Mouse (Mus musculus) CH12.LX (cell line): ENCODE measurements at regions not wholly inside any gene's neighbourhood (a gene's known extent, or its start where the extent isn't known, plus 50 kb on each side); places are given as distances from the start of the nearest gene placed in this dataset.

ENCODE experiments used
- DNase-seq: peaks from one replicate; pipeline ENCODE4 v3.0.0-alpha.2; 2013; ENCODE audit errors: extremely low read depth
- H3K27ac ChIP-seq: 2 replicates; pipeline ENCODE4 v1.5.1; 2012; ENCODE audit warnings: low read depth, mild to moderate bottlenecking, control low read depth, moderate library complexity; ENCODE audit not compliant: insufficient read depth
- H3K27me3 ChIP-seq: replicated peaks from 2 replicates; pipeline ENCODE3; 2012; ENCODE audit warnings: inconsistent platforms
- H3K36me3 ChIP-seq, 2 experiments: replicated peaks in 1 of 2; 2 replicates each; pipeline versions ENCODE3 to v1.6.1; 2012; ENCODE audit warnings: inconsistent platforms in 1 of 2, low read length in 1 of 2, mild to moderate bottlenecking in 1 of 2, mixed read lengths in 1 of 2, moderate library complexity in 1 of 2; ENCODE audit not compliant: control insufficient read depth in 1 of 2, insufficient read depth in 1 of 2
- H3K4me1 ChIP-seq, 2 experiments: 2 replicates each; pipeline ENCODE4 v1.6.1; 2012; ENCODE audit warnings: inconsistent platforms in 1 of 2, moderate library complexity in 1 of 2; ENCODE audit not compliant: insufficient read depth in 2 of 2, control insufficient read depth in 1 of 2
- H3K4me2 ChIP-seq: 2 replicates; pipeline ENCODE4 v1.6.1; 2012; ENCODE audit warnings: low read depth, mild to moderate bottlenecking, control low read depth; ENCODE audit not compliant: poor library complexity, insufficient read depth, severe bottlenecking
- H3K4me3 ChIP-seq, 3 experiments: fragments of 150-350 bp in 1 of 3; sonication (generic) in 1 of 3; replicated peaks in 1 of 3; 2 replicates each; pipeline versions ENCODE3 to v1.5.1; 2011 to 2012; ENCODE audit warnings: low read depth in 2 of 3, low read length in 2 of 3, mild to moderate bottlenecking in 2 of 3, moderate library complexity in 2 of 3, control low read depth in 1 of 3, improper control_type of control experiment in 1 of 3, inconsistent platforms in 1 of 3, mixed read lengths in 1 of 3; ENCODE audit not compliant: poor library complexity in 1 of 3
- H3K79me2 ChIP-seq: replicated peaks from 2 replicates; pipeline ENCODE4 v1.6.1; 2012; ENCODE audit warnings: mild to moderate bottlenecking, moderate library complexity; ENCODE audit not compliant: control insufficient read depth, poor library complexity, insufficient read depth, severe bottlenecking; ENCODE audit errors: extremely low read depth
- H3K9ac ChIP-seq: 2 replicates; pipeline ENCODE4 v1.6.1; 2012; ENCODE audit warnings: low read depth, mild to moderate bottlenecking, control low read depth, moderate library complexity; ENCODE audit not compliant: insufficient read depth
- H3K9me3 ChIP-seq: replicated peaks from 2 replicates; pipeline ENCODE3; 2012; ENCODE audit warnings: low read length, inconsistent platforms, mixed read lengths
- CHD1 ChIP-seq: IDR thresholded peaks from 2 replicates; pipeline ENCODE4 v1.6.1; 2012; ENCODE audit warnings: low read depth, low read length, improper control_type of control experiment, inconsistent platforms
- CHD2 ChIP-seq: IDR thresholded peaks from 2 replicates; pipeline ENCODE4 v1.6.1; 2011; ENCODE audit warnings: low read length, improper control_type of control experiment
- E2F4 ChIP-seq: IDR thresholded peaks from 2 replicates; pipeline ENCODE4 v1.6.1; 2011; ENCODE audit warnings: low read depth, low read length, improper control_type of control experiment; ENCODE audit not compliant: insufficient replicate concordance
- ELF1 ChIP-seq: IDR thresholded peaks from 2 replicates; pipeline ENCODE4 v1.6.1; 2014; ENCODE audit warnings: low read depth, mild to moderate bottlenecking, inconsistent platforms, low read length, improper control_type of control experiment
- EP300 ChIP-seq: IDR thresholded peaks from 2 replicates; pipeline ENCODE4 v1.6.1; 2011; ENCODE audit warnings: low read length, improper control_type of control experiment
- ETS1 ChIP-seq: conservative IDR thresholded peaks from 2 replicates; pipeline ENCODE4 v1.6.1; 2012; ENCODE audit warnings: low read depth, mild to moderate bottlenecking, inconsistent platforms, low read length, improper control_type of control experiment, moderate library complexity
- HCFC1 ChIP-seq: IDR thresholded peaks from 2 replicates; pipeline ENCODE4 v1.6.1; 2012; ENCODE audit warnings: low read depth, mild to moderate bottlenecking, inconsistent platforms, low read length, improper control_type of control experiment
- IRF4 ChIP-seq: IDR thresholded peaks from 2 replicates; pipeline ENCODE4 v1.6.1; 2014; ENCODE audit warnings: low read depth, mild to moderate bottlenecking, inconsistent platforms, low read length, improper control_type of control experiment
- JUN ChIP-seq: IDR thresholded peaks from 2 replicates; pipeline ENCODE4 v1.6.1; 2011; ENCODE audit warnings: low read depth, mild to moderate bottlenecking, low read length, improper control_type of control experiment, moderate library complexity; ENCODE audit not compliant: insufficient read depth
- JUND ChIP-seq: conservative IDR thresholded peaks from 2 replicates; pipeline ENCODE4 v1.6.1; 2011; ENCODE audit warnings: low read depth, low read length, improper control_type of control experiment
- MAFK ChIP-seq: IDR thresholded peaks from 2 replicates; pipeline ENCODE4 v1.6.1; 2011; ENCODE audit warnings: low read length, improper control_type of control experiment; ENCODE audit not compliant: insufficient replicate concordance
- MAX ChIP-seq: IDR thresholded peaks from 2 replicates; pipeline ENCODE4 v1.6.1; 2011; ENCODE audit warnings: low read length, improper control_type of control experiment
- MAZ ChIP-seq: IDR thresholded peaks from 2 replicates; pipeline ENCODE4 v1.6.1; 2012; ENCODE audit warnings: low read depth, mild to moderate bottlenecking, inconsistent platforms, low read length, improper control_type of control experiment, moderate library complexity
- MEF2A ChIP-seq: IDR thresholded peaks from 2 replicates; pipeline ENCODE4 v1.6.1; 2014; ENCODE audit warnings: low read depth, mild to moderate bottlenecking, inconsistent platforms, low read length, improper control_type of control experiment, borderline replicate concordance
- NELFE ChIP-seq: IDR thresholded peaks from 2 replicates; pipeline ENCODE4 v1.6.1; 2011; ENCODE audit warnings: low read depth, low read length, improper control_type of control experiment
- NRF1 ChIP-seq: IDR thresholded peaks from 2 replicates; pipeline ENCODE4 v1.6.1; 2014; ENCODE audit warnings: low read depth, mild to moderate bottlenecking, inconsistent platforms, low read length, improper control_type of control experiment, moderate library complexity
- PAX5 ChIP-seq: IDR thresholded peaks from 2 replicates; pipeline ENCODE4 v1.6.1; 2012; ENCODE audit warnings: low read length, inconsistent platforms, mixed read lengths
- POLR2AphosphoS2 ChIP-seq: IDR thresholded peaks from 2 replicates; pipeline ENCODE4 v1.6.1; 2011; ENCODE audit warnings: low read depth, low read length, improper control_type of control experiment
- RAD21 ChIP-seq: IDR thresholded peaks from 2 replicates; pipeline ENCODE4 v1.6.1; 2011; ENCODE audit warnings: low read depth, mild to moderate bottlenecking, low read length, improper control_type of control experiment, moderate library complexity
- RCOR1 ChIP-seq: conservative IDR thresholded peaks from 2 replicates; pipeline ENCODE4 v1.6.1; 2012; ENCODE audit warnings: low read depth, mild to moderate bottlenecking, inconsistent platforms, low read length, improper control_type of control experiment
- SIN3A ChIP-seq: IDR thresholded peaks from 2 replicates; pipeline ENCODE4 v1.6.1; 2012; ENCODE audit warnings: low read length, improper control_type of control experiment, inconsistent platforms
- SMC3 ChIP-seq: IDR thresholded peaks from 2 replicates; pipeline ENCODE4 v1.6.1; 2011; ENCODE audit warnings: low read depth, low read length, improper control_type of control experiment
- TCF12 ChIP-seq: IDR thresholded peaks from 2 replicates; pipeline ENCODE4 v1.6.1; 2014; ENCODE audit warnings: low read depth, mild to moderate bottlenecking, inconsistent platforms, low read length, improper control_type of control experiment
- USF2 ChIP-seq: conservative IDR thresholded peaks from 2 replicates; pipeline ENCODE4 v1.6.1; 2011; ENCODE audit warnings: low read depth, low read length, improper control_type of control experiment
- ZC3H11A ChIP-seq: IDR thresholded peaks from 2 replicates; pipeline ENCODE4 v1.6.1; 2012; ENCODE audit warnings: low read depth, mild to moderate bottlenecking, inconsistent platforms, low read length, improper control_type of control experiment
- ZMIZ1 ChIP-seq: IDR thresholded peaks from 2 replicates; pipeline ENCODE4 v1.6.1; 2012; ENCODE audit warnings: low read depth, mild to moderate bottlenecking, inconsistent platforms, low read length, improper control_type of control experiment
- dilution Hi-C: fragments of 300-500 bp; cut with MboI; formaldehyde crosslinking; loops from 2 replicates; pipeline ENCODE4 v1.14.3; 2020; ENCODE audit warnings: low sequenced_read_pairs; ENCODE audit not compliant: extremely low pct_unique_long_range_greater_than_20kb, extremely low pct_ligation_motif_present
- in situ Hi-C: fragments of 300-500 bp; cut with MboI; formaldehyde crosslinking; loops from 3 replicates; pipeline ENCODE4 v1.14.3; 2019; ENCODE audit warnings: low sequenced_read_pairs, low pct_ligation_motif_present, low pct_unique_long_range_greater_than_20kb, mixed read lengths

GRCm38 (mm10) chr6:31921561-31922152 is 128.4 kb upstream of the 1700012A03Rik start:
- dilution Hi-C loops: no loop called here
- H3K9me3 ChIP-seq: no peaks in the 10 kb centered on the region
- TF ChIP-seq EP300 (no peak), NELFE (no peak), IRF4 (no peak), MEF2A (no peak), PAX5 (no peak), SIN3A (no peak), CHD2 (no peak), MAX (no peak), USF2 (no peak), JUN (no peak), TCF12 (no peak), ZMIZ1 (no peak), POLR2AphosphoS2 (no peak), JUND (no peak), RCOR1 (no peak)

DNA sequence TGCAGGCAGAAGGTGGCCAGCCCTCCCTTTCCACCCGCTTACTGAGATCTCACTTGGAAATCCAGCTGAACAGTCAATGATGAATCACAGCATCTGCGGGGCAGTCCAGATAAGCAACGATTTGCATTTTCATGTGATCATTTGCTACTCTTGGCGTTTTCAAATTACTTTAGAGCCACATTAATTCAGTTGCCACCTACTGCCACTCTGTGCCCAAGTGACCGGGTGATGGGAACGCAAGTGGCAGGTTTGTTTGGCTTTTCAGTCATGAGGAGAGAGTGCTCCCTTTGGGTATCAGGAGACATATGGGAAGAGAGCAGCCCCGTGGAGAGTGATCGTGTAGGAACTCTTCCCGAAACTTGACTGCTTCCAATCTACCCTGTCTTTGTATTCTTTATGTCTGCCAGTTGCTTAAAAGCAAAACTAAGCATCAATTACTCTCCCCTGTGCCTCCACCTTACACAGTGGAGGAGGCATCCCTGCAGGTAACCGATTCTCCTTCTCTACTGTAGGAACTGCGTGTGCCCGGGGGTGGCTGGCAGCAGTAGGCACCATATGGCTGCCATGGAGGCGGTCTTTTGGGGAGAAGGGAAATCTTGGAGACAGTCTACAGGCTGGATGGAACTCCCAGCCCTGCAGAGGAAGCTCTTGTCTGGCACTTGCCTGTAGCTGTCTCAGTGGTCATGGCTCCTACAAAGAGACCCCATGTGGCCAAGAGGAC is 132.5 kb upstream of the 1700012A03Rik start:
- dilution Hi-C loops (no loop called here), in situ Hi-C loops (no loop called here)
- no peak for DNase-seq
- H3K27me3 ChIP-seq: peaks cover 49% of the 10 kb centered on the region
- no peak overlapping the region for H3K9ac ChIP-seq
- no peaks in the 10 kb centered on the region for H3K36me3 ChIP-seq
- H3K27ac ChIP-seq: no peak overlapping the region
- no peaks in the 10 kb centered on the region for H3K79me2 ChIP-seq
- no peaks in the 10 kb centered on the region for H3K9me3 ChIP-seq
- no peak overlapping the region for H3K4me2 ChIP-seq
- H3K4me3 ChIP-seq: no peak overlapping the region
- TF ChIP-seq NRF1: no peak
- no peak for TF ChIP-seq SMC3
- TF ChIP-seq ZC3H11A: no peak
- TF ChIP-seq MAX: no peak
- no peak for TF ChIP-seq E2F4
- no peak for TF ChIP-seq ELF1
- no peak for TF ChIP-seq MAFK
- TF ChIP-seq CHD1: no peak
- TF ChIP-seq ZMIZ1: no peak
- TF ChIP-seq NELFE: no peak
- TF ChIP-seq JUND: no peak
- no peak for TF ChIP-seq IRF4
- TF ChIP-seq RAD21: no peak
- TF ChIP-seq SIN3A: no peak
- TF ChIP-seq EP300: no peak
- no peak for TF ChIP-seq ETS1
- no peak for TF ChIP-seq USF2
- no peak for TF ChIP-seq MAZ
- no peak for TF ChIP-seq HCFC1
- no peak for TF ChIP-seq TCF12
- TF ChIP-seq, all 38 proteins: peak for 0
- no peaks in the 10 kb centered on the region for H3K4me1 ChIP-seq

More at GRCm38 (mm10) chr6:31921561-31922152, 128.4 kb upstream of the 1700012A03Rik start:
- Histone ChIP-seq H3K4me3 (no peak overlapping the region), H3K36me3 (no peaks in the 10 kb centered on the region), H3K4me2 (no peak overlapping the region), H3K9ac (no peak overlapping the region), H3K27ac (no peak overlapping the region), H3K27me3 (peaks cover 82% of the 10 kb centered on the region), H3K4me1 (no peaks in the 10 kb centered on the region), H3K79me2 (no peaks in the 10 kb centered on the region)
- no peak for DNase-seq
- in situ Hi-C loops: no loop called here
